In genomic region chr4:130292271-130292670, GRCm38 (mm10) we compare ENCODE assay signal across 8 mouse cellular contexts. TPM values are rescaled to one million over a fixed set of nuclear protein-coding genes. Genes with fewer than 3 reads are reported as not detected.
DNase-seq lines count a peak whose midpoint lies in the region; ATAC-seq and TF ChIP-seq lines count a peak whose summit lies in the region.

No protein-coding gene starts in this region.

- peak; percentile 88 for TF ChIP-seq RAD21 in CH12.LX (IDR thresholded peaks at IDR 0.05; ENCODE audit: low read depth, low read length)

- H3K79me2 ChIP-seq in CH12.LX (replicated peaks; ENCODE audit: control insufficient read depth, extremely low read depth, insufficient read depth, poor library complexity, severe bottlenecking), result no peaks in the 10 kb centered on the region

- no peak for TF ChIP-seq EP300 in CH12.LX (IDR thresholded peaks at IDR 0.05; ENCODE audit: low read length)

- ATAC-seq in embryonic facial prominence, embryonic 12.5 days (ENCODE audit: insufficient number of reproducible peaks, insufficient read depth, low FRiP score, low TSS enrichment), result peak; percentile 56; the same call in 1 of the 2 replicates
- peak; percentile 70; the same call in 1 of the 2 replicates for ATAC-seq in heart, embryonic 16.5 days (replicated peaks; ENCODE audit: extremely low read depth, insufficient read depth, low FRiP score)

- H3K4me3 ChIP-seq in CH12.LX (replicated peaks in 1 of 3; ENCODE audit: low read depth in 2 of 3, low read length in 2 of 3, poor library complexity in 1 of 3), result no peak overlapping the region
- H3K4me3 ChIP-seq in embryonic facial prominence, embryonic 12.5 days, result no peak overlapping the region
- no peak overlapping the region for H3K4me3 ChIP-seq in heart, embryonic 16.5 days (ENCODE audit: low read length)
- no peak overlapping the region for H3K4me3 ChIP-seq in lung, adult 2 months (replicated peaks; ENCODE audit: extremely low read depth, low read depth, low read length)

- no peaks in the 10 kb centered on the region for H3K36me3 ChIP-seq in CH12.LX (replicated peaks in 1 of 2; ENCODE audit: control insufficient read depth in 1 of 2, insufficient read depth in 1 of 2, low read length in 1 of 2)
- no peaks in the 10 kb centered on the region for H3K36me3 ChIP-seq in embryonic facial prominence, embryonic 12.5 days
- H3K36me3 ChIP-seq in heart, embryonic 16.5 days (ENCODE audit: control insufficient read depth, insufficient read depth), result no peaks in the 10 kb centered on the region

- WGBS in embryonic facial prominence, embryonic 12.5 days, result 3% methylated on average over 4 of the region's 4 CpGs
- 4% methylated on average over 4 of the region's 4 CpGs for WGBS in heart, embryonic 16.5 days
- WGBS in lung, adult 2 months, result 2% methylated on average over 4 of the region's 4 CpGs

- in situ Hi-C loops in CH12.LX (cut with MboI; ENCODE audit: low pct_ligation_motif_present, low pct_unique_long_range_greater_than_20kb, low sequenced_read_pairs), result loop anchor here (5.0 kb wide), 1 partner anchor 95 kb away; no protein-coding TSS in a partner anchor

- peak; percentile 93 to 97 for TF ChIP-seq CTCF in CH12.LX (conservative IDR thresholded peaks at IDR 0.05 in 1 of 2, IDR thresholded peaks at IDR 0.05 in 1 of 2; ENCODE audit: low read depth in 2 of 2, low read length in 2 of 2)
- TF ChIP-seq CTCF in lung, adult 2 months (IDR thresholded peaks at IDR 0.05; ENCODE audit: insufficient read depth, low read length), result peak; percentile 98

- peaks cover 62% of the 10 kb centered on the region for H3K27me3 ChIP-seq in CH12.LX (replicated peaks)
- H3K27me3 ChIP-seq in embryonic facial prominence, embryonic 12.5 days, result no peaks in the 10 kb centered on the region
- no peaks in the 10 kb centered on the region for H3K27me3 ChIP-seq in heart, embryonic 16.5 days (ENCODE audit: control insufficient read depth, insufficient read depth, low read length)

- DNase-seq in CH12.LX (ENCODE audit: extremely low read depth), result peak; percentile 78
- peak; percentile 79 to 82 for DNase-seq in adrenal gland, postnatal 36 days
- peak; percentile 79 to 92 for DNase-seq in kidney, postnatal 36 days
- peak; percentile 74 for DNase-seq in lung, adult 2 months
- peak; percentile 71 for DNase-seq in ovary, postnatal 36 days (ENCODE audit: low spot score)
- peak; percentile 83 for DNase-seq in thymus, postnatal 4 days

- no peak overlapping the region for H3K9ac ChIP-seq in CH12.LX (ENCODE audit: insufficient read depth, low read depth)
- H3K9ac ChIP-seq in embryonic facial prominence, embryonic 12.5 days, result no peak overlapping the region
- no peak overlapping the region for H3K9ac ChIP-seq in heart, embryonic 16.5 days (ENCODE audit: low read length)

- no peaks in the 10 kb centered on the region for H3K9me3 ChIP-seq in CH12.LX (replicated peaks; ENCODE audit: low read length)
- H3K9me3 ChIP-seq in embryonic facial prominence, embryonic 12.5 days, result no peaks in the 10 kb centered on the region
- H3K9me3 ChIP-seq in heart, embryonic 16.5 days (replicated peaks; ENCODE audit: control insufficient read depth, low read length), result no peaks in the 10 kb centered on the region

- H3K4me1 ChIP-seq in CH12.LX (ENCODE audit: control insufficient read depth in 1 of 2, insufficient read depth in 2 of 2), result peaks cover 0 to 4% of the 10 kb centered on the region in 2 experiments; a peak in 1 of 4 replicates
- no peaks in the 10 kb centered on the region for H3K4me1 ChIP-seq in embryonic facial prominence, embryonic 12.5 days
- H3K4me1 ChIP-seq in heart, embryonic 16.5 days (ENCODE audit: control insufficient read depth, insufficient read depth, low read length), result 0 out of 2 replicates have a peak, but pooled peaks cover 2% of the 10 kb centered on the region
- no peaks in the 10 kb centered on the region for H3K4me1 ChIP-seq in lung, adult 2 months (ENCODE audit: control insufficient read depth, insufficient read depth, low read length)

- no peak overlapping the region for H3K4me2 ChIP-seq in CH12.LX (ENCODE audit: insufficient read depth, low read depth, poor library complexity, severe bottlenecking)
- H3K4me2 ChIP-seq in embryonic facial prominence, embryonic 12.5 days (replicated peaks), result no peak overlapping the region
- H3K4me2 ChIP-seq in heart, embryonic 16.5 days (ENCODE audit: low read depth, low read length), result no peak overlapping the region

- dilution Hi-C loops in CH12.LX (cut with MboI; ENCODE audit: extremely low pct_ligation_motif_present, extremely low pct_unique_long_range_greater_than_20kb, low sequenced_read_pairs), result no loop called here

- no peak overlapping the region for H3K27ac ChIP-seq in CH12.LX (ENCODE audit: insufficient read depth, low read depth)
- H3K27ac ChIP-seq in embryonic facial prominence, embryonic 12.5 days, result no peak overlapping the region
- no peak overlapping the region for H3K27ac ChIP-seq in heart, embryonic 16.5 days (ENCODE audit: low read length)

- TF ChIP-seq POLR2A in CH12.LX (IDR thresholded peaks at IDR 0.05; ENCODE audit: low read depth, low read length), result no peak
- TF ChIP-seq POLR2A in lung, adult 2 months (IDR thresholded peaks at IDR 0.05; ENCODE audit: borderline replicate concordance, extremely low read depth, low read depth, low read length), result no peak

TF ChIP-seq in CH12.LX, 34 proteins besides CTCF, POLR2A, EP300 and RAD21:
- TF ChIP-seq BHLHE40 (IDR thresholded peaks at IDR 0.05; ENCODE audit: low read depth, low read length) (no peak), ETS1 (conservative IDR thresholded peaks at IDR 0.05; ENCODE audit: low read depth, low read length) (no peak), SMC3 (IDR thresholded peaks at IDR 0.05; ENCODE audit: low read depth, low read length) (peak; percentile 89), MEF2A (IDR thresholded peaks at IDR 0.05; ENCODE audit: borderline replicate concordance, low read depth, low read length) (no peak), MAX (IDR thresholded peaks at IDR 0.05; ENCODE audit: low read length) (no peak), RCOR1 (conservative IDR thresholded peaks at IDR 0.05; ENCODE audit: low read depth, low read length) (no peak)

RNA-seq across cellular contexts. Expression of gene Serinc2, which starts 13.3 kb away (rescaled TPM):
- total RNA-seq in CH12.LX (2012; rRNA removed) (0.08 TPM in 1 of 2 replicates, not detected in the other), CH12.LX (2014; rRNA removed) (not detected in 2 replicates)
- polyA plus RNA-seq in CH12.LX (2012; ENCODE audit: insufficient read length, low read depth), result 0.20 TPM in 1 of 2 replicates, not detected in the other
- total RNA-seq in adrenal gland, postnatal 36 days (2021), result 1 to 10 TPM in 1 of 2 experiments, under 1 TPM in 1; 0.50 to 1.4 TPM
- polyA plus RNA-seq in embryonic facial prominence, embryonic 12.5 days (2016; fragmentation: Nextera tagmentation; extraction: Ambion mirVana), result 154 and 159 TPM in 2 replicates
- 5.4 and 6.4 TPM in 2 replicates for polyA plus RNA-seq in heart, embryonic 16.5 days (2015; fragmentation: Nextera tagmentation; extraction: Ambion mirVana)
- polyA plus RNA-seq in lung, adult 2 months (2012; rRNA removed), result 42.2 and 66.5 TPM in 2 replicates

RNA-seq across cellular contexts. Expression of gene Fabp3, which starts 16.1 kb away (rescaled TPM):
- total RNA-seq in CH12.LX (2012; rRNA removed) (not detected in 2 replicates), CH12.LX (2014; rRNA removed) (not detected in 2 replicates)
- 0.38 TPM in 1 of 2 replicates, not detected in the other for polyA plus RNA-seq in CH12.LX (2012; ENCODE audit: insufficient read length, low read depth)
- total RNA-seq in adrenal gland, postnatal 36 days (2021), result 10 to 100 TPM; 17.0 to 48.9 TPM
- 14.6 and 14.9 TPM in 2 replicates for polyA plus RNA-seq in embryonic facial prominence, embryonic 12.5 days (2016; fragmentation: Nextera tagmentation; extraction: Ambion mirVana)
- polyA plus RNA-seq in heart, embryonic 16.5 days (2015; fragmentation: Nextera tagmentation; extraction: Ambion mirVana), result 1,916 and 1,999 TPM in 2 replicates
- 48.5 and 75.4 TPM in 2 replicates for polyA plus RNA-seq in lung, adult 2 months (2012; rRNA removed)

RNA-seq across cellular contexts. Expression of gene Gm10570, which starts 16.2 kb away (rescaled TPM):
- not detected in 2 replicates for total RNA-seq in CH12.LX (2012; rRNA removed)
- not detected in 2 replicates for total RNA-seq in CH12.LX (2014; rRNA removed)
- polyA plus RNA-seq in CH12.LX (2012; ENCODE audit: insufficient read length, low read depth), result not detected in 2 replicates
- not detected for total RNA-seq in adrenal gland, postnatal 36 days (2021)
- not detected in 2 replicates for polyA plus RNA-seq in embryonic facial prominence, embryonic 12.5 days (2016; fragmentation: Nextera tagmentation; extraction: Ambion mirVana)
- polyA plus RNA-seq in heart, embryonic 16.5 days (2015; fragmentation: Nextera tagmentation; extraction: Ambion mirVana), result 1.1 and 1.4 TPM in 2 replicates
- 0.40 TPM in 1 of 2 replicates, not detected in the other for polyA plus RNA-seq in lung, adult 2 months (2012; rRNA removed)

Comparison
In these comparisons a context has a peak if more than half of its experiments do, and no peak if none do; other contexts are left out.
1. RNA of gene Fabp3, which starts 16.1 kb away (polyA plus RNA-seq): 1,916 to 1,999 TPM in heart, embryonic 16.5 days; 48.5 to 75.4 TPM in lung, adult 2 months, 14.6 to 14.9 TPM in embryonic facial prominence, embryonic 12.5 days and 0.38 TPM in CH12.LX; every median in the first group is over 10 times any median in the second.
2. Peak in every context shown above with its lines, with median percentiles within 50 percentile points of each other: DNase-seq.